Mouse (Mus musculus) brain, embryonic 14.5 days (tissue): ENCODE measurements around the gene Rad51c.

Experiments used
- CTCF ChIP-seq: fragments of 200-500 bp; IDR thresholded peaks from 2 replicates; pipeline ENCODE4 v1.5.1; 2012; ENCODE audit warnings: inconsistent platforms, mild to moderate bottlenecking, moderate library complexity, borderline replicate concordance; ENCODE audit not compliant: insufficient read depth, insufficient read length; ENCODE audit errors: extremely low read depth
- POLR2A ChIP-seq: fragments of 200-500 bp; IDR thresholded peaks from 2 replicates; pipeline ENCODE4 v1.6.1; 2012; ENCODE audit warnings: mild to moderate bottlenecking, inconsistent platforms, borderline replicate concordance; ENCODE audit not compliant: poor library complexity, insufficient read depth, insufficient read length, severe bottlenecking; ENCODE audit errors: extremely low read depth

DNA sequence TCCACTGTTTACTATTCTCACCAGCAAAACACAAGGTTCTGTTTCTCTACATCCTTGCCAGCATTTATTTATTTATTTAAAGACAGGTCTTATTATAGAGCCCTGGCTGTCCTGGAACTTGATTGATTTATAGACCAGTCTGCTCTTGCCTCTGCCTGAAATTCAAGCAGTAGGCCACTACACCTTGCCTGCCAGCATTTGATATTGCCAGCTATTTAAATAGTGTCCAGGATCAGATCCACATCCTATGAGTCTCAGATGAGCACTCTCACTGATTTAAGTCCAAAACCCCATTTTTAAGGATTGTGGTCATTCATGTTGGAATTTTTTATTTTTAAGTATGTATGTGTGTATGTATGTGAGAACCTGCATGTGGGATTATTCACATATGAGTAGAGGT is 16.1 kb upstream of the Rad51c start:
- TF ChIP-seq POLR2A (no peak), CTCF (no peak)
